Mouse (Mus musculus): ENCODE measurements around the gene Srpk2.

DNA sequence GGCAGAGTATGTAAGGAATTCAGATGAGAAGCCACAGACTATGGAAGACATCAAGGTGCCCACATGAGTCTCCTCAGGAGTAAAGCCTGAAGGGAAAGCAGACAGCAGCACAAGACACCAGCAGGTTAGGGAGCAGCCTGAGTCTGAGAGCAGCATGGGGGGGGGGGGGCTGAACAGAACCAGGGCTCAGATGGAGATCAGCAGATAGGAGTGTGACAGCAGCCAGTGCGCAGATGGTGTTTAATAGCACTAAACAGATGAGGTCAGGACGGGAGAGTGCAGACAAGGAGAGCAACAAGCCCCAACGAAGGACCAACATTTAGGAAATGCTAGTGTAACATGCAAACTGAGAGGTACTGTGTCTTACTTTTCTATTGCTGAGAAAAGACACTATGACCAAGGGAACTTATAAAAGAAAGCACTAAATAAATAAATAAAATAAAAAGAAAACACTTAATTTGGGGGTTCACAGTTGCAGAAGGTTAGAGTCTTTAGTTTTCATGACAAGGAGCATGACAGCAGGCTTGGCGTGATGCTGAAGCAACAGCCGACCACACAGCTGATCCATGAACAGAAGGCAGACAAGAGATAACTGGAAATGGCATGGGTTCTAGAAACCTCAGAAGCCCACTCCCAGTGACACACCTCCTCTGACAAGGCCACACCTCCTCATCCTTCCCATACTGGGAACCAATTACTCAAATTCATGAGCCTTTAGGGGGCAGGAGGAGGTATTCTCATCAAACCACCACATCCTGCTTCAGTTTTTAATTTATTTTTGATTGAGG lies 84.5 kb downstream of the Srpk2 start:
- TF ChIP-seq CTCF (IDR thresholded peaks at IDR 0.05; ENCODE audit: low read depth) (no peak), EP300 (optimal IDR thresholded peaks at IDR 0.05) (no peak)
